Mouse (Mus musculus) thymus, postnatal 0 days (tissue): Measurements from ENCODE around the gene Azin2. TPM values are rescaled to one million over a fixed set of nuclear protein-coding genes. Genes with fewer than 3 reads are reported as not detected.

Source experiments
- DNase-seq: peaks from one replicate; pipeline ENCODE4 v3.0.0-alpha.2; 2015; ENCODE audit warnings: low spot score
- polyA plus RNA-seq: library from polyadenylated mRNA; unstranded; fragments of >200 nt; fragmentation: Nextera tagmentation; extraction: Ambion mirVana; gene quantifications from 2 replicates; pipeline ENCODE4 v1.2.1, GENCODE M21; 2015

Azin2 gene
- 7.1 and 9.2 TPM in 2 replicates for polyA plus RNA-seq

DNA sequence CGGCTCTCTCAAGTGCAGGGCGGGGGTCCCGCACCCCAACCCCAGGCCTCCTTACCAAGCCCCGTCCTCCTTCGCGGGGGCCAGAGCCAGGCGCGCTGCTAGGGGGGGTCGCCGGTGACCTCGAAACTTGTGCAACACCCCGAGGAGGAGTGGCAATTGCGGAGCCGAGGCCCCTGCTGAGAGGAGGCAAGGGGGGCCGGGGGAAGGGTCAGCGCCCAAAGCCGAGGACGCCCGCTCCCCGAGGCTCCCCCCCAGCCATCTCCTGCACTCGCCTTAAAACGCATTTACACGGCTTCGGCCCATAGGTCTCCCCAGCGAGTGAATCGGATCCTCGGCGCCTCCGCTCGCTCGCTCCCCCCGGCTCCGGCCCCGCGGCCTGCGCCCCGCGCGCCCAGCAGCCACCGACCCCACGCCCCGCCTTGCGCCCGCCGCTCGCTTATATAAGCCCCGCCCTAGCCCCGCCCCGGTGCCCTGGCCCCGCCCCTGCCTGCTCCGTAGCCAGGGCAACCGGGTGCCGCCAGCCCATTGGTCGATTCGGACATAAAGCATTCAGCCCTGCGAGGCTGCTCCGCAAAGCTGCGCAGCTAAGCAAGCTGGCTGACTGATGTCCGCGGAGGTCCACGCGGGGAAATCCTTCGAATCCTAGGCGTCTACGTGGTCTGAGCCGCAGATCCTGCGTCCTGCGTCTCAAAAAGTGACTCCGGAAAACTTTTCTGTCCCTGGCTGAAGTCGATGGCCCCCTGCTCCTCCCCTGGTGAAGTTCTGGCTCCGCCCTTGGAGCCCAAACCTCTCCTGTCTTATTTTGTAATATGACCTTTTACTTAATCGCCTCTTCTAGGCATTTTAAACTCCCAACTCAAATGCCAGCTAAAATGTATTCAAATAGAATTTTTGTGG, at the start of gene Azin2:
Gene Azin2, minus strand, starts transcription at position 414 of the 897 bp plus-strand sequence.
- peak; percentile 87 for DNase-seq

DNA sequence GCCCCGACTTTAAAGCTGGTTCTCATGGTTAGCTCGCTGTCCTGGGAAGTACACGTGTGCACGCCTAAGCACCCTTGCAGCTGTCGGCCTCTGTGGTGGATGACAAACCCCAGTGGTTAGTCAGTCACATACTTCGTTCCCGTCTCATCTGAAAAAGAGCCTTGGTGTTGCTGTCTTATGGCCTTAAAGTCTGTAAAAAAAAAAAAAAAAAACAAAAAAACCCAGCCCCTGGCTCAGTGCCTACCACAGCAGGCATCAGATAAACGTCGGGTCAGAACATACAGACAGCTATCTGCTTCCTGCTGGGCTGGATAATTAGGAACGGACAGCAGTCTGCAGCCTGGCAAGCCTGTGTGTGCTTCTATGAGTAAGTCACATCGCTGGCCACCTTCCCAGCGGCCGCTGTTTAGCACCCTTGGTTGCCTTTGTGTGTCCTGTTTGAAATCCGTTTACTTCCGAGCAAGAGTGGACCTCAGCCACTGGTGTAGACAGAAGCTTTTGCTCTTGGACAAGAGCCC, 49.4 kb upstream of the Azin2 start:
- DNase-seq = no peak

DNA sequence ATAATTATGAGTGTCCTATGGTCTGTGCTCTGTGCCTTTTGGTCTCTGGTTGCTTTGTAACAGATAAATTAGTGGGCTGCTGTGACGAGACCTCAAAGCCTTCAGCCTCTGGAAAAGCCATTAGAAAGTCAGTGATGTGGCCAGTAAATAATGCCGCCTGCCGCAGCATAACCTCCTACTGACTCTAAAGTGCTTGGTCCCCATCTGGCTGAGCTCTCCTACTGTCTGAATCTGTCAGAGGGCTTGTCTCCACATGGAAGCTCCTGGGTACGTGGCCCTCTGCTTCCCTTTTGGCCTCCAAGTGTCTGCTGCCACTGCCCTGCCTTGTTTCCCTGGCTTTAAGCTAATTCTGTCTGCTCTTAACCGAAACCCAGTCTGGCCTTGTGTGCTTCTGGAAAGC, 47.3 kb upstream of the Azin2 start:
- DNase-seq = no peak

DNA sequence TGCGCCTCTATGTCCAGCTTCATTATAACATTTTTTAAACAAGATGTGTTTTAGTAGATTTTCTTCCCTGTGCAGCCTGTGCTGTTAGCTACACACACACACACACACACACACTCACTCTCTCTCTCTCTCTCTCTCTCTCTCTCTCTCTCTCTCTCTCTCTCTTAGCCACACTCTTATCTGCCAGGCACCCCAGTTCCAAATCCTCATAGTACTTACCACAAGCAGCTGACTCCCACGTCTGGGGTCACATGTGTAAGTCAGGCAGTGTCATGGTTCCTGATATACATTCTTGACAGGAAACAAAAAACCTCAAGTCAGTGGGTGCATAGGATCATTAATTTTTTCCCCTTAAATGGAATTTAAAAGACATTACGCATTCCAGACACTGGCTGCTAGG, 46.4 kb upstream of the Azin2 start:
- peak; percentile 4 for DNase-seq

DNA sequence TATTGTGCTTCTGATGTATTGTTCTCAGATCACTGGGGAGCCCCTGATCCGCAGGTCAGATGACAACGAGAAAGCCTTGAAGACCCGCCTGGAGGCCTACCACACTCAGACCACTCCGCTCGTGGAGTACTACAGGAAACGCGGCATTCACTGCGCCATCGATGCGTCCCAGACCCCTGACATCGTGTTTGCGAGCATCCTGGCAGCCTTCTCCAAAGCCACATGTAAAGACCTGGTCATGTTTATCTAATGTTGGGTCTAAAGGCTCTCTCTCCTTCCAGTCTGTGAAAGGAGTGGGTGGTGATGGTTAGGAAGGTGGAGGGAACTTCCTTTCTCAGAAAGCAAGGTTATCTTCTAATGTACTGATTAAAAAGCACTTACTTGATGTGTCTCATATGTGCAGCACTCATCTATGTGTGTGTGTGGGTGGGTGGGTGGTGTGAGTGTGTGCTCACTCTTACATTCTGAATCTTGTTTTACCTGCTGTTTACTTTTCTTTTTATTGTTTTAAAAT, 45.8 kb upstream of the Azin2 start:
- DNase-seq = no peak

DNA sequence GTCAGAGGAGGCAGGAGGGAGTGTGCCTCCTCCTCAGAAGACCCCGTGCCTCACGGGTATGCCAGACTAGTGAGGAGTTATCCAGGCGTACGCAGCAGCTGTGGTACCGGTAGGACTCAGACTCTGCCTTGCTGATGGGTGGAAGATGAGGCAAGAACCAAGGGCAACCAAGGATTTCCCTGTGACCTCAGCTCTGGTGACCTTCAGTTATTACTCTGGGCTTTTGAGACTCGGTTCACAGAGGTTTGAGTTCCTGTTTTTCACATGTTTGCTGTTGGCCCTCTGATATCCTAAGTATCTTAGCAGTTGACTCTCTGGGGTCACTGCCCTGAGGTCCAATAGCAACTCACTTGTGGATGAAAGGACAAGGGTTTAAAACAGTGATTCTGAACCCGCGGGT, 41.5 kb upstream of the Azin2 start:
- DNase-seq = no peak

DNA sequence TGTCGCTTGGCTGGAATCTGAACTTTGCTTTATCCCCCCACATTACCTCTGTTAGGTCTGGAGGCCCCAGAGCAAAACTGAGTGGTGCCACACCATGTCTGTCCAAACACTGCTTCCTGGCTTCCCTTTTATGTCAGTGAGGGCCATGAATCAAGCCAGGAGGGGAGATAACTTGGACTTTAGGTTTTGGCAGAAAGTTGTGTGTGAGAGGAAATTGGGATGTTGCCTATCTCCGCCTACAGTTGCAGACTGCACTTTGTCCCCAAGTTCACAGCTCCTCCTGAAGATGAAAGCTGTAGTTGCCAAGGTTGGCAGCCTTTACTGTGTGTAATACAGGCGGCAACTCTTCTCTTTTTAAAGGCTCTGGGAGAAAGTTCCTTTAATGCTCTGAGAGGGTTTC, 38.5 kb upstream of the Azin2 start:
- DNase-seq = no peak

DNA sequence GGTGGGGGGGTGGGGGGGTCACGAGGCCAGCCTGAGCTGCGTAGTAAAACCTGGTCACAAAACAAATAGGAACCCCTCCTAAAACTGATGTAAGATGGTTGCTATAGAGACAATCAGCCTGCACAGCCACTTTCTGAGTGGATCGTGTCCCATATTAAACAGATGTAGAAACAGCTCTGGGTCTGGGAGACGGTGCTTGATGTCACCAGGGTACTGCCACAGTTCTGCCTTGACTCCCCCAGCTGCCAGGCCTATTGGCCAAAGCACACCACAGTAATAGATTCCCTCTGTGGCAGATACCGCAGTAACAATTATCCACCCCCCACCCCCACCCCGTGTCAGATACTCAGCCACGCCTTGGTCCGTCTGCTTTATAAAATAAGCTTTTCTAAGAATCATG, 36.2 kb upstream of the Azin2 start:
- no peak for DNase-seq

DNA sequence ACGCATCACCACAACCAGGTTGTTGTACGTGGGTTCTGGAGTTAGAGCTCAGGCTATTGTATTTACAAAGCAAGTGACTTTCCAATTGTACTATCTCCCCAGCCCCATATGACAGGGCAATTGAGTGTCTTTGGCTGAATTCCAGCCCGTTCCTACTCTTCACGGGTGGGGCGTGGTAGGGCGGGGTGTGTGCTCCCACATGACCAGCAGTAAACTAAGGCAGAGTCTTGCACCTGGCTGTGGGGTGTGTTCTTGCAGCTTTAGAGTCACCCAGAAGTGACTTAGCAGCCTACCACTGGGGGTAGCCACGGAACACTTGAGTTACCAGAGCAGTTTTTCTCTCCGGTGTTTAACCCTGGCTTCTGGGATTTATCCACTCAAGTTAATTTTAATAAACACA, 35.0 kb upstream of the Azin2 start:
- no peak for DNase-seq

DNA sequence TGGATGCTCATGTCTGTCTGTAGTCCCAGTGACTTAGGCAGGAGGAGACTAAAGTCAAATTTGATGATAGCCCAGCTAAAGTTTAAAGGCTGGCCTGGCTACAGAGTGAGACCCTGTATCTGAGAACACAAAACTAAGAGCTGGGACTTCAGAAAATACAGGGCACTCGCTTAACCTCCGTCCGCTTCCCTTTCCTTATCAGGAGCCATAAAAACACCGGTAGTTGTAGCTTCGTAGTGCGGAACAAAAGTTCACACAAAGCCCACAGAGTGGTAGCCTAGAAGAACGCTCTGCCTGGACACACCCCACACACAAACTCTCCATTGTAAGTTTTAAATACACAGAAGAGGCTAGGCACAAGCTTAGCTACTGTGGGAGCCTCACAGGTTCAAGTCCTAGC, 33.0 kb upstream of the Azin2 start:
- no peak for DNase-seq

DNA sequence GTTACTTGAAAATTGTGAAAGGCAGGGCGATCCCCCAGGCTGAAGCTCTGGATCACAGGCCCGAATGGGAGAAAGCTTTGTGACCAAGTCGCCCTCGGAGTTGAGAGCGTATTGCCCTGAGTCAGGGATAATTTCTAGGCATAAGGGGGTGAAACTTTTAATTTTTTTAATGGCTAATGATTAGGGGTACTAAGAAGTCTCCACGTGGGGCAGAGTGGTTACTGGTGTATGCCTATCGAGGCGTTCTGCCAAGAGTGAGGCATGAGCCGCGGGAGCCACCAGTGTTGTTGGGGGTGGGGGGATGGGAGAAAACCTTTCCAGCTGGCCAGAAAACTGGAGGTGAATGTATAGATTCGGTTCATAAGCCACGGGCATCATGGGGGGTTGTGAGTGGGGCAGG, 31.4 kb upstream of the Azin2 start:
- DNase-seq = no peak

DNA sequence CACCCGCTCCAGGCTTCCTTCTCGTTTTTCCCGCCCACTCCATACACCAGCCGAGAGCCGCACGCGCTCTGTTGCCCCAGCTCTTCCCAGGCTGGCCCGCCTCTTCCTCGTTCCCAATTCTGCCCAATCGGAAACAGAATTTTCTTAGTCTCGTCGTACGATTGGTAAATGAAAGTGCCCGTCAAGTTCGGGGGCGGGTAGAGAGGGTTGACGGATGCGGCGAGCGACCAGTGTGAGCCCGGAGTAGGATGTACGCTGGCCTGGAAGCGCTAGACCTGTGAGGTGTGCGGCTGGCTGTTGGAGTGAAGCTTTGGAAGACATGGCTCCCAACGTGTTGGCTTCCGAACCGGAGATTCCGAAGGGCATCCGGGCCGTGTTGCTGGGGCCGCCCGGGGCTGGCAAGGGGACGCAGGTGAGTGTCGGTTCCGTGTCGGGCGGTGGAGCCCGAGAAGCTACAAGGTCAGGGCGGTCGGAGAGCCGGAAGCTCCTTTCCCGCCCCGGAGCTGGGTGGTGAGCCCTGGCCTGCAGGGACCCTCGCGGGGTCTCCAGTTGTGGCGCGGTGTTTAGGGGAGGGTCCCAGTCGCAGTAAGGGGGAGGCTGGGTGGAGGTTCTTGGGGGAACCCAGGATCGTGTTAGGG, 30.9 kb upstream of the Azin2 start:
- DNase-seq = peak; percentile 97

DNA sequence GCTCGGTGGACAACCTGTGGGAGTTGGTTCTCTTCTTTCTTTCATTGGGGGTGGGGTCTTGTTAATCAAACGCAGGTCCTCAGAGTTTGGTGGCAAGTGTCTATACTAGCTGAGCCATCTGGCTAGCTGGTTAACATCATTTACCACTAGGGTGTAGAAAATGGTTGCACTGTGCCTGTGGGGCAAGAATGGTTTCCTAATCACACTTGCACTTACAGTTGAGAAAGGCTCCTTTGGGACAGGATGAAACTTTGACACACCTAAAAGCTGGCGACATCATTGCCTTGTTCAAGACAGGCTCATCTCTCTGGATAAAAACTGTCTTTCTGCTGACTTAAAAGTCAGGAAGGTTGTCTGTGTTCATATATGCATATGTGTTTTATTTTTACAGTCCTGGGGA, 29.9 kb upstream of the Azin2 start:
- no peak for DNase-seq

DNA sequence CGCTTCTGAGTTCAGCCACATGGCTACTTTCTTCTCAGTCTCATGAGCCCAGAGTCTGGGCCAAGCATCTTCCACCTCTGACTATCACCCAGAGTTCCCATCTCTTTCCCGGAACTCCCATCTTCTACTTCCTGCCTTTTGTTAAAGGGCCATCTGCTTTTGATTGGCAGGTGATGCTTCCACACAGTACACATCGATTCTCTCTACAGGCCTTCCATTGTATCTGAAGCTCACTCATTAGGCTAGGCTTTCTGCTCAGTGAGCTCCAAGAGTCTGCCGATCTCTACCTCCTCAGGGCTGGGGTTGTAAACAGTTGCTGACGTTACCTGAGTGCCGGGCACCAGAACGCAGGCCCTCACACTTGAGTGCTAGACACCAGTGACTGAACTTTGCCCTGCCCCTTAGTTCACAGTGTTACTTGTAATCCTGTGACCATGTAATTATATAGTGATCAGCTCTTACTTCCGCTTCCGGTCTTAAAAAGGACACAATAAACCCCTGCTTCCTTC, 29.3 kb upstream of the Azin2 start, which contains the start of gene Ak2:
Gene Ak2, plus strand, starts transcription at position 459 of the 509 bp plus-strand sequence.
- DNase-seq = no peak

DNA sequence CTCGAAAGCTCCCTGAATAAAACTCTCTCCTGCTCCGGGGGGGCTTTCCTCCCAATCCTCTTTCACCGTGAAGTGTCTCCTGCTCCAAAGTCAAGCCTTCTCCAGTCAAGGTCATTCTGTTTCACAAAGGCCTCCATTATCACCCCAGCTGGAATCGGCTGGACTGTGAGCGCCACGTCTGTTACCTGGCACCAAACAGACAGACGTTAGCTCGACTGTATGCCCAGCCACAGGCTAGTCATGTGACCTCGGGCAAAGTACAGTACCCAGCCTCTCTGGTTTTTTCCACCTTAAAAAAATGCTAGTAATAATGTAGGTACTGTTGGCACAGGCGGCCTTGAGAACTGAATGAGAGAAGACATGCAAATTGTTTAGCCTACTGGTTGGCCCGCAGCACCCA, 27.4 kb upstream of the Azin2 start:
- no peak for DNase-seq

DNA sequence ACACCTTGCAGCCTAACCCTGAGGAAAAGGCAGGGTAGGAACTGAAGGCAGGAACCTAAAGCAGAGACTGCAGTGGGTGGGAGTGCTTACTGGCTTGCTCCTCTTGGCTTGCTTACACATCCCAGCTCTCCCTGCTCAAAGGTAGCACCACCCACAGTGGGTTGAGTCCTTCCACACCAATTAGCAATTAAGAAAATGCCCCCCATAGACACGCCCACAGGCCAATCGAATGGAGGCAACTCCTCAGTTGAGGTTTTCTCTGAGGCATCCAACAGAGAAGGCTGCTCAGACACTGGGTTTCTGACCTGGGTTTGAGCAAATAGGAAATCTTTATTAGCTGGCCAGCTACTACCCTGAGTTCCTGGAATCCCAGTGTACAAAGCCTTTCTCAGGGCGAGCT, 26.7 kb upstream of the Azin2 start:
- no peak for DNase-seq

DNA sequence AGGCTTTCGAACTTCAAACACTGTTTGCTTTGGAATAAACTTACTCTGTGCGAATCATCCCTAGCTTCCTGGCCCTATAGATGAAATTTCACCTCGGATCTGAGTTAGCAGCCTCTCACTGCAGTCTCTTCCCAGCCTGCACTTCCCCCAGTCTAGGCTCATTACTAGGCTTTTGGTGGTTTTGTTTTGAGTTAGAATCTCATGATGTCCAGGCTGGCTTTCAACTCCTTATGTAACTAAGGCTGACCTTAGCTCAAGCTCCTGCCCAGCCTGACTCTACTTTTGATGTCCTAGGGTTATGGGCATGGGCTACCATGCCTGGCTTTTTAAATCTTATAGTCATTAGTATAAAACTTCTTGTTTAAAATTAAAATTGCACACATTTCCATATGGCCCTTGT, 22.4 kb upstream of the Azin2 start:
- DNase-seq = no peak

DNA sequence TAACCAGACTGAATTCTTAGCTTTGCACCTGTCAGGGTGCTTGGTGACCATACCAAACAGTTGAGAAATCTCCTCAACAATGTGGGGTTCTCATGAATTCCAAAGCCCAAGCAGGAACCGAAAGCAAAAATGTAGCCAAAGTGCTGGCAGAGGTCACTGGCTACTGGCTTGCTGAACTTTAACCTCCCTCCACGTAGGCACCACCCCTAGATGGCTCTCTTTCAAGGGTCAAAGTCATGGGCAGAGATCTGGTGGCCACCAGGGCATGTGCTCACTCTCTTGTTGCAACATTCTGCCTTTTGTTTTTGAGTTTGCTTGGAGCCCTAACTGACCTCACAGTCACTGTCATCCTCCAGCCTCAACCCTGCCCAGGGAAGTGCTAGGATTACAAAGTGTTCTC, 21.4 kb upstream of the Azin2 start:
- DNase-seq = no peak

DNA sequence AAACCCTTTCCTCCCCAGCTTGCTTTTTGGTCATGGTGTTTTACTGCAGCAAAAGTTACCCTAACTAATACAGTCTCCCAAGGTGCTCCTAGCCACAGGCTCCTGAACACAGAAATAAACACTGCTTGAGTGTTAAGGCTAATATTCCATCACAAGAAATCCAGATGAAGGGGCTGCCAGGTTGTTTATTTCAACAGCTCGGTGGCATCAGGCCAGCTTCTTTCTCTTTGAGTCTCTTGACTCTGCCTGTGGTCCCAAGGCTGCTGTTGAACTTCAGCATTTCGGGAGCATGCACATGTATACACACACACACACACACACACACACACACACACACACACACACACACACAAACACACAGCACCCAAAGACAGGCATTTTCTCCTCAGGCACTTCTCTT, 20.9 kb upstream of the Azin2 start:
- no peak for DNase-seq

DNA sequence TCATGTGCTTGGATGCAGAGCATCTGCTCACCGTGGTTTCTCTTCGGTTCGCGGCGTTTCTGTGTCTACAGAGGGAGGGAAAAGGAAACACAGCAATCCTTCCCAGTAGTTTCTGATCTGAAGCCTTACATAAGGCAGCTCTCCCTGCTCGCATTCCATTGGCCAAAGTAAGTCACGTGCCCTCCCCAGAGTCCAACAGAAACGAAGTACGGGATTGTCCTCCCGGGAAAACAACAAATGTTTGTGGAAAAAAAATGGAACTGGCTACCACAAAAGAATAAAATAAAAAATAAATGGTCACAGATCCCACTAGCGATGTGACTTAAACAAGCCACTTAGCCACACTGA, 19.6 kb upstream of the Azin2 start:
- no peak for DNase-seq

DNA sequence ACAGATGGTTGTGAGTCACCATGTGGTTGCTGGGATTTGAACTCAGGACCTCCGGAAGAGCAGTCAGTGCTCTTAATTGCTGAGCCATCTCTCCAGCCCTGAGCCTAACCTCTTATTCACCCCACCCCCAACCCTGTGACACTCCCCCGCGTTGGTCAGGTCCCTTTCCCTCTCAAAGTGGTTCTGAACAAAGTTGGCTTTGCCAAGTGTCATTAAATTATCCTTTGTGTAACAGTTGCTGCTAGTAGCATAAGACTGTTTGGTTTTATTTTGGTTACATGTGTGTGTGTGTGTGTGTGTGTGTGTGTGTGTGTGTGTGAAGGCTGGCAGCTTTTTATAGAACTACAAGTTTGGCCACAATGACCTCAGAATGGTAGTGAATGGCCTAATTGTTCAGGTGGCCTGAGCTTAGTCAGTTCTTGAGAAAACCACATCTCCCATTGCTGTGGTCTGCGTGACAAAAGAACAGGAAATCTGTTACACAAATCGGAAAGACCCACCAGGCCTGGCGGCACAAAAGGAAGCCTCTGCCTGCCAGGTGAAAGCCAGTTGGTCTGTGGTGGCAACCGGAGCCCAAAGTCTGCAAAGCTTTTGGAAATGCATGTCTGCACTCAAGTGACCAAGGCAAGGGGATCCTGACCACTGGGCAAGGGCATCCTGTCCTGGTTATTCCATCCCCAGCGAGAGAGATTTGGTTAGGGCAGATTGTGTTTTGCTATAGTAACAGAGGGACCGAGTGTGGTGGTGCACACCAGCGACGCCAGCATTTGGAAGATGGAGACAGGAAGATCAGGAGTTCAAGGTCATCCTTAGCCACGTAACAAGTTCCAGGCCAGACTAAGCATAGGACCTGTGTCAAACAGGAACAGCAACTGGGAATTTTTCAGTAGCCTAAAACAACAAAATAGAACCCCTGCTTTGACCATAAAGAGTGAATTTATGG, 18.9 kb upstream of the Azin2 start:
- DNase-seq = peak; percentile 59
